Mouse (Mus musculus) right cerebral cortex, postnatal 10 days (tissue): ENCODE results near the gene Ing4.

Experiments
- DNase-seq, 2 experiments: peaks; one replicate each; pipeline ENCODE4 v3.0.0; 2021; ENCODE audit warnings: low spot score in 2 of 2

Gene Ing4

GRCm38 (mm10) chr6:125090341-125091085, 51.0 kb downstream of the Ing4 start:
- DNase-seq, result no peak

- DNase-seq, result no peak
These were observed 52.8 kb downstream of the Ing4 start for GRCm38 (mm10) chr6:125092372-125092771.

- DNase-seq, result no peak
These were observed 55.3 kb downstream of the Ing4 start for GRCm38 (mm10) chr6:125094843-125095242.

- peak; percentile 98 to 99 for DNase-seq
These were observed 56.1 kb downstream of the Ing4 start, which contains the start of gene Chd4 for GRCm38 (mm10) chr6:125095391-125096278. Gene Chd4, plus strand, starts transcription at chr6:125095981.

GRCm38 (mm10) chr6:125096279-125096596, 56.7 kb downstream of the Ing4 start:
- DNase-seq, result no peak

GRCm38 (mm10) chr6:125096597-125097345, 57.2 kb downstream of the Ing4 start:
- peak; percentile 71 to 75 for DNase-seq

GRCm38 (mm10) chr6:125097346-125097689, 57.8 kb downstream of the Ing4 start:
- peak in 1 of 2 experiments; percentile 53 for DNase-seq

GRCm38 (mm10) chr6:125097951-125098350, 58.4 kb downstream of the Ing4 start:
- no peak for DNase-seq

GRCm38 (mm10) chr6:125098513-125098912, 59.0 kb downstream of the Ing4 start:
- no peak for DNase-seq
